10 mouse cellular contexts compared by ENCODE assay signal in the genomic region with DNA sequence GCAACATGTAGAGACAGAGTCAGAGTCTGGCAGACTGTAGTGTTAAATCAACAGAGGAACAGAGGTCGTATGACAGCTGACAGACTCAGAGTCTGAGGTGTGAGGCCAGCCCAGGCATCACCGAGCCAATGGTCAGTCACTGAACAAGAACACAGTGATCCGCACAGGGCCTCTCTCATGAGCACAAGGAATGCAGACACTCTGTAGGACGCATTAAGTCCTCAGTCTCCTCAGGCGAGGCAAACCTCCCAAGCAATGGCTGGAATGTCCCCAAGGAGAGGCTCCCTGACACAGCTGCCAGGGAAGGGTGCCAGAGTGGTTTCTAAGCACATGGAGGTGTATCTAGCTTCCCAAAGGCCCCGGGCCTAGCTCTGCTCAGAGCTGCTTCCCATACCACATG.
A peak's percentile ranks its signal among the peaks of the same experiment; 100 is the strongest.
DNase-seq lines count a peak whose midpoint lies in the region; ATAC-seq lines count a peak whose summit lies in the region.
"Had no signal": no experiment of that assay in that cellular context is flagged by ENCODE, and none has a peak within 500 bp of the region (broad histone marks: within the 10 kb centered on the region; RNA-seq: fewer than 3 reads in every experiment).

No protein-coding gene starts in this region.

- ATAC-seq in heart, embryonic 13.5 days (ENCODE audit: extremely low read depth, insufficient number of reproducible peaks, low FRiP score, low TSS enrichment): no peak; the same call in 1 of the 2 replicates

- H3K4me3 ChIP-seq in heart, embryonic 13.5 days: no peak overlapping the region
- H3K4me3 ChIP-seq: neural tube, embryonic 15.5 days had no signal

- peaks cover 41% of the 10 kb centered on the region for H3K4me1 ChIP-seq in heart, embryonic 13.5 days

- 29% methylated on average over 6 of the region's 6 CpGs for WGBS in heart, embryonic 13.5 days

- DNase-seq in right cerebral cortex, postnatal 14 days: peak; percentile 19
- no peak for DNase-seq in right cerebral cortex, adult 2 months (ENCODE audit: low spot score in 2 of 2)
- DNase-seq in kidney, postnatal 4 days: peak; percentile 36 to 49
- no peak for DNase-seq in thymus, postnatal 4 days
- DNase-seq in layer of hippocampus, adult 9-10 months (ENCODE audit: low spot score): no peak
- DNase-seq in layer of hippocampus, adult 9-11 months: no peak
- DNase-seq in frontal cortex, postnatal 25 days (ENCODE audit: low spot score in 2 of 2): no peak
- DNase-seq: embryo, embryonic 11 days had no signal

- H3K27me3 ChIP-seq in heart, embryonic 13.5 days (replicated peaks): no peaks in the 10 kb centered on the region
- H3K27me3 ChIP-seq: neural tube, embryonic 15.5 days had no signal

- H3K9ac ChIP-seq in heart, embryonic 13.5 days: no peak overlapping the region
- H3K9ac ChIP-seq: neural tube, embryonic 15.5 days had no signal

- H3K36me3 ChIP-seq in heart, embryonic 13.5 days: no peaks in the 10 kb centered on the region
- H3K36me3 ChIP-seq: neural tube, embryonic 15.5 days had no signal

- no peaks in the 10 kb centered on the region for H3K9me3 ChIP-seq in heart, embryonic 13.5 days
- H3K9me3 ChIP-seq: neural tube, embryonic 15.5 days had no signal

- peak overlapping the region; percentile 45 for H3K27ac ChIP-seq in heart, embryonic 13.5 days (replicated peaks)
- H3K27ac ChIP-seq: neural tube, embryonic 15.5 days had no signal

- no peak overlapping the region for H3K4me2 ChIP-seq in heart, embryonic 13.5 days
- H3K4me2 ChIP-seq: neural tube, embryonic 15.5 days had no signal

Comparison
In these comparisons a context has a peak if more than half of its experiments do, and no peak if none do; other contexts are left out.
1. DNase-seq: peak in right cerebral cortex, postnatal 14 days (single experiment) and kidney, postnatal 4 days (2 of 2); none in right cerebral cortex, adult 2 months (0 of 2), thymus, postnatal 4 days (single experiment), layer of hippocampus, adult 9-10 months (single experiment), layer of hippocampus, adult 9-11 months (single experiment) and frontal cortex, postnatal 25 days (0 of 2).